Mouse (Mus musculus) mature B cell (primary cell): ENCODE results near the gene Setd1a.

Experiments used
- in situ Hi-C: fragments of 300-500 bp; cut with MboI; formaldehyde crosslinking; loops from 2 replicates; pipeline ENCODE4 v1.14.3; 2019

Setd1a gene

GRCm38 (mm10) chr7:127800435-127801009 is 24.1 kb downstream of the Setd1a start, which contains the start of gene Hsd3b7:
Gene Hsd3b7 (plus strand): TSS chr7:127800604.
- in situ Hi-C loops, result no loop called here

GRCm38 (mm10) chr7:127801010-127801621 is 24.6 kb downstream of the Setd1a start:
- in situ Hi-C loops, result no loop called here

GRCm38 (mm10) chr7:127802313-127802712 is 25.8 kb downstream of the Setd1a start:
- in situ Hi-C loops, result no loop called here

- in situ Hi-C loops, result no loop called here
Observed at GRCm38 (mm10) chr7:127808821-127809220, 32.4 kb downstream of the Setd1a start.

- in situ Hi-C loops, result no loop called here
Observed at GRCm38 (mm10) chr7:127809846-127810245, 33.4 kb downstream of the Setd1a start.

GRCm38 (mm10) chr7:127810650-127811049 is 34.2 kb downstream of the Setd1a start:
- in situ Hi-C loops, result no loop called here

DNA sequence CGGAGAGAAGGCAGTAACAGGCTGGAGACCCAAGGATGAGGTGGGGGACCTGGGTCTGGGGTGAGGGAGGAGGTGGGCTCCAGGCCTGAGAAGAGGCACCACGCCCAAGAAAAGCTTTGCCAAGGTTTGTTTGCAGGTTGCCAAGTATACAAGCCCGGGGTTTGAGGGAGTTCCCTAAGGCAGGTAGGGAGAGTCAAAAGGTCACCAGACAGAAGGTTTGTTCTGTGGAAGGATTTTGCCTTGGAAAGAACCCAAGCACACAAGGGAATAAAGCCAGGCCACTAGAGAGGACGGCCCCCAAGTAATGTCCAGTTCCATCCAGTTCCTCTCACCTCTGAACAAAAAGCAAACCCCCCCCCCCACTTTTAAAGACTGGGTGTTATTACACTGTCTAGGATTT is 34.8 kb downstream of the Setd1a start:
- in situ Hi-C loops, result no loop called here

DNA sequence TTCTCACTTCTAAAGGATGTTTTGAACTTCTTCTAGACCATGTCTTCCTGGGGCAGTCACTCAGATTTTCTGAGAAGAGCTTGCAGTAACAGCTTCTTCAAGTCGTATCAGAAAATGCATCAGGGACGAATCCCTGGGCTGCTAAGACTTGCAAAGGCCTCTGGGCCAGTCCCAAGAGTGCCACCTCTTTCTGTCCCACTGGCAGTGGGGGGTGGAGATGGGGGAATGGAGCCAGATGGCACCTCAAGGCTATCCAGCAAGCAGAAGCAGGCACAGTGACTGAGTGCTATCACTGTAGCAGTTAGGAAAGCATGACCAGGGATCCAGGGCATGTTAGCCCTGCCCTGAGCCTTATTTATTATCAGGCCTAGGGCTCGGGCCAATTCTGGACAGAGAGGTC is 35.8 kb downstream of the Setd1a start:
- in situ Hi-C loops, result no loop called here

DNA sequence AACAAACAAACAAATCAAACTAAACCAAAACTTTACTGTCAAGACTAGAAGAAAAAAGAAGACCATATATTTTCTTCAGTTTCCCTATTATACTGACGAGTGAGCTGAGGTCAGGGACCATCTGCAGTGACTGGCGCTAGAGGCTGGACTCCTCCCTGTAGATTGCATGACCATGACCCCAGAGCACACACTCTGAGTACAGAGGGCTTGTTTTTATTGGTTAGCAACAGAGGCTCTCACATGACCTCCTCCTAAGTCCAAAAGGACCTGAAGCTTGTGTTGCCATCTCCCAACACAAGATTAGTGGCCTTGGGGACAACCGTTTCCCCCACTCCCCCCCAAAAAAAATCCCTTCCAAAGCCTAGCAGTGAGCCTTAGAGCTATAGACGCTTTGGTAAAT is 37.4 kb downstream of the Setd1a start:
- in situ Hi-C loops, result no loop called here

- in situ Hi-C loops, result no loop called here
Observed at GRCm38 (mm10) chr7:127814241-127814921, 37.9 kb downstream of the Setd1a start.

- in situ Hi-C loops, result no loop called here
Observed at GRCm38 (mm10) chr7:127815116-127815665, 38.7 kb downstream of the Setd1a start.

DNA sequence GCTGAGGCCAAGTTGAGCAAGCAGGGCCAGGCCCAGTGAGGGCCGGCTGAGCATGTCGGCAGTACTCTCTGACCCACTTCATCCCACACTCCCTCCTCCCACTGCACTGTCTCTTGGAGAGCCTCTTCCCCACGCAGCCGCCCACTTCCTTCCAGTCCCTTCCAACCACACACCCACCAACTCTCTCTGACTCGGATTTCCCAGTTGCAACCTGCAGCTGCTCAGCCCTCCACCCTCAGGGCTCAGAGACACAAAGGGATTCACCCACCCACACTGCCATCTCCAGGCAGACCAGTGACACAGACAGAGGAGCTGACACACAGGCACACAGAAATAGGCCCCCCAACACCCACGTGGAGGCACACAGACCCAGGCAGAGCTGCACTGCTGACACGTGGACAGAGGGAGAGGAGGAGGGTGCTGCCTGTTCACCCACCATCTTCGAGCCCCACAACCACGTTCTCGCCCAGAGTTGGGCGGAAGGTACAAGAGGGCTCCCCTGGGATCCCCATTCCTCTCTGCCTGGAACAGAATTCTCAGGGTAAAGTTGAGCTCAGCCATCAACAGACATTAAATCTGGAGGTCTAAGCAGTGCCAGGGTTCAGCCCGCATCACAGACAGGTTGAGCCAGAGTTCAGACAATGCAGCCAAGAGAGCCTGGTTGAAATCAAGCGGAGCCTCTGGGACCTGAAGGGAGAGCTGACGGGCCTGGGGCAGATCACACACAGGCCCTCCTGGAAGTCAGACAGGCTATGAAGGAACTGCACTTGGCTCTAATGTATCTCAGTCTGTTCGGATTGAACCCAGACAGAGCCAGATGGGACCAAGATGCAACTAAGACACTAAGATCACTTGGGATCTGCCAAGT is 39.7 kb downstream of the Setd1a start:
- in situ Hi-C loops, result no loop called here

DNA sequence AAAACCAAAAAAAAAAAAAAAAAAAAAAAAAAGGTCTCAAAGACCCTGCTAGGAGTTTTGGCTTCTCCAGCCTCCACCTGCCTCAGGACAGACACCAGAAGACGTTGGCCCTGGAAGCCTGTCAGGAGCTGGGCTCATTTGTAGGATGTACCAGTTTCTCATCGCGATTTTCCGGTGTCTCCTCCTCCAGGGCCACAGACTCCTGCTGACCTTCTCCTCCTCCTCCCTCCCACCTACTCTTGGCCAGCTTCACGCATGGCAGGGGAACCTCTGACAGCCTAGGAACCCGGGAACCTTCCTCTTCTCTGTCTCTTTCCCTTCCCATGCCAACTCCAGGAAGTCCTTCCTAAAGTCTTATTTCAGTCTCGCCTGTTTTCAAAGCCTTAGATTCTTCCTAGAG is 40.6 kb downstream of the Setd1a start:
- in situ Hi-C loops, result no loop called here

- in situ Hi-C loops, result no loop called here
Observed at GRCm38 (mm10) chr7:127817776-127818175, 41.3 kb downstream of the Setd1a start.

- in situ Hi-C loops, result no loop called here
Observed at GRCm38 (mm10) chr7:127820836-127821509, 44.5 kb downstream of the Setd1a start.

DNA sequence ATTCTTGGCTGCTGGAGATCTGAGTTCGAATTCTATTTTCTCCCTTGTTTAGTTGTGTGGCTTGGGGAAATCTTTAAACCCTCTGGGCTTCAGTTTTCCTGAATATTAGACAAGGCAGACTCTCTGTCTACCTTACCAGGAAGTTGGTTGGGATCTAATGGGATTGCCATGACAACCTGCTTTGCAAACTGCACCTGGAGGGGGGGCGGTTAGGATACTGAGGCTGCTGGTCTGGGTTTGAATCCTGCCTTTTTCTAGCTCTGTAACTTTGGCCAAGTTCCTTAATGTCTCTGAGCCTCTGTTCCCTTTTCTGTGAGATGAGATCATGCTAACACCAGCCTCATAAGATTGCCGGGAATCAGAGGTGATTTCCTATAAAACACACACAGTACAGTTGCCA is 46.0 kb downstream of the Setd1a start:
- in situ Hi-C loops, result no loop called here

- in situ Hi-C loops, result no loop called here
Observed at GRCm38 (mm10) chr7:127823236-127824171, 47.0 kb downstream of the Setd1a start.

GRCm38 (mm10) chr7:127824176-127824871 is 47.9 kb downstream of the Setd1a start, which contains the start of the genes Stx4a and Stx1b:
Gene Stx4a (plus strand): TSS chr7:127824294.
Gene Stx1b (minus strand): TSS chr7:127824549.
- in situ Hi-C loops, result no loop called here

GRCm38 (mm10) chr7:127835550-127835949 is 59.1 kb downstream of the Setd1a start:
- in situ Hi-C loops, result no loop called here

DNA sequence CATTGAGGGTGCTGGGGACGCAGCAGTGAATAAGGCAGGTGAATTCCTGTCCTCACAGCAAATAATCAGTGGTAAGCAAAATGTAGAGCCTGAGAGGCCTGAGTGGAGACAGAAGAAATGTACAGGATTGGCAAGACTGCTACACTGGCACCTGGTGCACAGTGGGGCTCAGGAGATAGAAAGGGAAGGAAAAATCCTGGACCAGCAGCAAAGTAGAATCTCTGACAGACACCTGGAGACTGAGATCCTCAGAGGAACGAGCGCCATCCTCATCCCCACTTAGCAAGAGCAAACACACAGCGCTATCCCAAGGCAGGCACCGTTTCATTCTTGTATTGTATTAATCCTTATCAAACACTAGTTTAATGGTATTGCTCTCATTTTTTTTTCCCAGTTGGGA is 61.0 kb downstream of the Setd1a start:
- in situ Hi-C loops, result no loop called here
